16 mouse cellular contexts compared by ENCODE assay signal in the genomic region with DNA sequence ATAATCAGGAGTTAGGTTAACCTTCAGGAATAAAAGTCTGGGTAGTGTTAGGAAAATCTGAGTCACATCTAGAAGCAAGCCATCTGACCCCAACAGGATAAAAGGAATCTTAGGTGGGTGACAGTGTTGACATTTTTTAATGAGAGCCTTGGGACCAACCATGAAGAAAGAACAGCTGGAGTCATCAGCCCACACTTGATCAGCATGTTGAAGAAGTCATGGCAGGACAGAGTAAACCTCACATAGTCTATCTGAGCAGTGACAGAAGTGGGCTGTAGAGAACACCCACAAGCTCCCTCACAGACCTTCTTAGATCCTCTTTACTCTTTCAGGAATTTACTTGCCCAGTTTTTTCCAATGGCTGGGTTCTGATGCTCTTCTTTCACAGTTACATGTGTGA.
"Had no signal": no experiment of that assay in that cellular context is flagged by ENCODE, and none has a peak within 500 bp of the region (broad histone marks: within the 10 kb centered on the region; RNA-seq: fewer than 3 reads in every experiment).

No protein-coding gene starts in this region.

- ATAC-seq: hindbrain, postnatal 0 days; intestine, embryonic 16.5 days had no signal

- DNase-seq: gastrocnemius, postnatal 14 days; gastrocnemius, postnatal 36 days; heart, adult 11 months; heart, adult 2 months; heart, postnatal 14 days; heart, postnatal 36 days; kidney, adult 11 months; kidney, adult 2 months; kidney, adult 9 months; kidney, postnatal 14 days; kidney, postnatal 36 days; layer of hippocampus, adult 9-11 months; layer of hippocampus, postnatal 36 days; left cerebral cortex, postnatal 4 days had no signal
